Mouse (Mus musculus) kidney, postnatal 14 days (tissue): ENCODE results near the gene Clstn3.
"Not testable (repeated sequence)": the region's sequence is repeated elsewhere in the genome, so short reads cannot be mapped to it uniquely, and the experiment has no call there.

Experiments
- DNase-seq: peaks from one replicate; pipeline ENCODE4 v3.0.0; 2022; ENCODE audit warnings: mixed read lengths

Gene Clstn3

DNA sequence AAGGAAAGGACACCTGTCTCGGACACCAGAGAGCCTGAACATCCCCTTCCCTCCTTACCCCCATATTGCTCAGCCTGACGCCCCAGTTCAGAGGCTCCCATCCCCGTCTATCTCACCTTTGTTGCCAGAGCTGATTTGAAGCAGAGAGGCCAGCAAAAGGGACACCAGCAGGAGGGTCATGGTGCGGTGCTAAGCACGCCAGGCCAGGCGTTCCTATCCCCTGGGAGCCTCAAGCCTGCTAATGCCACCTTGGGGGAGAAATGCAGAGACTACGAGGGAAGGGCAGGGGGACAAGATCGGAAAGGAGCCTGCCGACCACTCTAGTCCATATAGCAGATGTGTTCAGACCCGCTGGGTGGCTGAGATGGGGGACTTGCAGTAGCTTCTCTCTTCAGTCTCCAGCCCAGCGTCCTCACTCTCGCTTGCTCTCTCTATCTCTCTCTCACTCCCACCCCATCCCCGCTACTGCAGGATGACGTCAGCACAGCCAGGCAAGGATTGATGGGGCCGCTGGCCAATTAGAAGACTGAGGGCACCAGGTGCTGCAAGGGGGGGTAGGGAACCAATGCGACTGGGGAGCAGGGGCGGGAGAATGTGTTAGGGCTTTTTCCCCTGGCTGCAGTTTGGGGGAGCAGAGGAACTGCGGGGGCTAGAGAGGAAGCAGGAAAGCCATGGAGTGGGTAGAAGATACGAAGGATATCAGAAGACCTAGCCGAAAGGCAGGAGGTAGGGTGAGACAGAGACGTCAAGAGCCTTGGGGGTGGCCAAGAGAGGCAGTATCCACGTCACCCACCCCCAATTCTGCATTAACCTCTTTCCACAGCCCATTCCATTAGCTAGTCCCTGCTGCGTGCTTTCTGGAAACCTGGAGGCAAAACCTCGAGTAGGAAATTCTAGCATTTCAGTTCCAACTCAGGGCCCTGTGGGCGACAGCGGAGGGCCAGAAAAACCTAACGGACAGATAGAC lies at the start of gene Clstn3:
Gene Clstn3 (minus strand): TSS at position 490 of the 967 bp plus-strand sequence.
- peak; percentile 78 for DNase-seq

DNA sequence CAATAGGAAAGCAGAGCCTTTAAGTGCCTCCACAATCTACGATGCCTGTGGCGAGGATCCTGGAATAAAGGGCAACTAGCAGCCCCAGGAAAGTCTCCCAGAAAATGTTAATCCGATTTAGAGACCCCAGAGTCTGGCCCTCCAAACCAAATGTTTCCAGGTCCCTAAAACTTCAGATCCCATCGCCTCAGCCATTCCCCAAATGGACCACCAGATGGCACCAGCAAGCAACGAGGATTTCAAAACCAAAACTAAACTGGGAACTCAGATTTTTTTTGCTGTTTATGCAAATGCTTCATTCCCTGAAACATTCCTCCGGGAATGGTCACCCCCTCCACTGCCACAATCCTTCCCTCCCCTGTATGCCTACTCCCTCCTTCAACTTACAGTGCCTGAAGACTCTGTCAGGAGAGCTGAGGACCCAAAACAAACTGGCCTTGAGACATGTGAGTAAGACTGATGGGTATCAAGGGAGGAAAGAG lies 47.8 kb upstream of the Clstn3 start, which contains the start of gene C1ra:
Gene C1ra (plus strand): TSS at position 51 of the 482 bp plus-strand sequence.
- peak; percentile 71 for DNase-seq

DNA sequence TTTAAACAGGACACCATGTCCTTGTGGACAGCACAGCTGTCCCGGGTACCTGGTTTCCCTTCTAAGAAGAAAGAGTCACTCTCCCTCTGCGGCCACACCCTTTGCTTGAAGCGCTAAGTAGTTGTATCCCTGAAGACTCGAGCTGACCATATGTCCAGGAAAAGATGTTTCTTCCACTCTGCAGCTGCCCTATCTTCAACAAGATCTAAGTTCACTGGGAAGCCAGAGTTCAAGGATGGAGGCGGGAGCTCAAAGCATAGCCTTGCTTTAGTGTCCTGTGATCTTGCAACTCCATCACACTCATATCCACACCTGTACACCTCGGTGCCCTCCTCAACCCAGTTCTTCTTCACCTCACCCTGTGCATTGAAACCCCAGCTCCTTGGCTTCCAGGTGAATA lies 47.3 kb upstream of the Clstn3 start:
- DNase-seq = no peak

DNA sequence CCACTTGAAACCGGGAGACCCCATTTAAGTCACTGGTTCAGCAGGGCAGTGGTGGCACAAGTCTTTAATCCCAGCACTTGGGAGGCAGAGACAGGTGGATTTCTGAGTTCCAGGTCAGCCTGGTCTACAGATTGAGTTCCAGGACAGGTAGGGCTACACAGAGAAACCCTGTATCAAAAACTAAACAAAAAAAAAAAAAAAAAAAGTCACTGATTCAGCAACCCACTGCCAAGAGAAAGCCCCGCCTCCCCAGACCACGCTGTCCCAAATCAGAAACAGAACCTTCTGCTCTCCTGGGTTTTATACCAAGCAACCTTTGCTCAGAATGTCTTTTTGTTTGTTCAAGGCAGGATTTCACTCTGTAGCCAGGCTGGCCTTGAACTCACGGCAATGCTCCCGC lies 44.6 kb upstream of the Clstn3 start:
- DNase-seq = not testable (repeated sequence)

DNA sequence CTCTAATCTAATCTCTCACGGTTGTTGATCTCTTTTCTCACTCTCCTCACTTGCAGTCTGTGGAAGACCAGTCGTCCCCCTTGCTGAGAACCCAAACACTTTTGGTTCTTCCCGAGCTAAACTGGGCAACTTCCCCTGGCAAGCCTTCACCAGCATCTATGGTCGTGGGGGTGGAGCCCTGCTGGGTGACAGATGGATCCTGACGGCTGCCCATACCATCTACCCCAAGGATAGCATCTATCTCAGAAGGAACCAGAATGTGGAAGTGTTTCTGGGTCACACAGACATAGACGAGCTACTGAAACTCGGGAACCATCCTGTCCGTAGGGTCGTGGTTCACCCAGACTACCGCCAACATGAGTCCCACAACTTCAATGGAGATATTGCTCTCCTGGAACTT lies 43.7 kb upstream of the Clstn3 start:
- no peak for DNase-seq

DNA sequence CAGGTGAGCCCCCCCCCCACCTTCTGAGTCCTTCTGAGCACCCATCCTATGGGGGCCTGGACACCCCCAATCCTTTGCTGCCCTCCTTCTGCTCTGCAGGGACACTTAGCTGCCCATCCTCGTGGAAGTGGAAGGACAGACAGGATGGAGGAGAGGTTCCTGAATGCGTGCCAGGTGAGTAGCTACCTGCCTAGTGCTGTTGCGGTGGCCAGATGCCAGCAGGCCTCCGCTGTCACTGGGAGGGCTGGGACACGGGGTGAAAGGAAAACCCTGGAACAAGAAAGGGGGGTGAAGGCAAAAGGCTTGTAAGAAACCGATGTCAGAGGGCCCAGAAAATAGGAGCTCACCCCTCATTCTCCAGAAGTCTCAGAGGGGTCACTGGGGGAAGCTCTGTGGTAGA lies 42.4 kb upstream of the Clstn3 start:
- DNase-seq = no peak

DNA sequence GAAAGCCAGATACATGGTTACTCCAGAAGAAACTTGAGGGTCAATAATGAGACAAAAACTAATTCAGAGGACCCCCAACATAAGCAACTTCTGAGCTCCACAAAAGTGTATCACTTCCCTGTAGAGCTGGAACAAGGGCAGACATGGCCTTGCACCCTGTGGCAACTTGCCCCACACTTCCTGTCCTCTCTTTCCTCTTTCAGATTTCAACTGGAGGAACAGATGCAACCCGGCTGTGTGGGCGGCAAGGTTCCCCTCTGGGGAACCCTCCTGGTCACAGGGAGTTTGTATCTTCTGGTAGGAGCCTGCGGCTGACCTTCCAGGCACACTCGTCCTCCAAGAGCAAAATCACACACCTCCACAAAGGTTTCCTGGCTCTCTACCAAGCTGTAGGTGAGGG lies 40.4 kb upstream of the Clstn3 start:
- DNase-seq = no peak

DNA sequence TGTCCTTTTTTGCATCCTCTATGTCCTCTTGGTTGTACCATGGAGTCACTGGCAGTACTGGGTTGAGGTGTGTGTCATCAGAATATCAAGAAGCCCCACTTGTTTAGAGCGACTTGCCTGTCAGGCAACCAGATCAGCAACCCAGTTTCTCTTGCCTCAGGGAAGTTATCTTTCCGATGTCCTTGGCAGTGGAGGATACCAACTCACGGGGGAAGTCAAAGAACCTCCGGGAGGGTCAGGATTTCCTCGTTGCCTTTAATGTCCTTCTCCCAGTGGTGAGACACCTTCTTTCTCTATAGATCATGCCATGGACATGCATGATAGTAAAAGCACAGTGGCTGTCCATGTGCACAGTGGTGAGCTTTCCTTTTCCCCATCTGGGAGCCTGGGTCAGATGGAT lies 37.4 kb upstream of the Clstn3 start:
- no peak for DNase-seq

DNA sequence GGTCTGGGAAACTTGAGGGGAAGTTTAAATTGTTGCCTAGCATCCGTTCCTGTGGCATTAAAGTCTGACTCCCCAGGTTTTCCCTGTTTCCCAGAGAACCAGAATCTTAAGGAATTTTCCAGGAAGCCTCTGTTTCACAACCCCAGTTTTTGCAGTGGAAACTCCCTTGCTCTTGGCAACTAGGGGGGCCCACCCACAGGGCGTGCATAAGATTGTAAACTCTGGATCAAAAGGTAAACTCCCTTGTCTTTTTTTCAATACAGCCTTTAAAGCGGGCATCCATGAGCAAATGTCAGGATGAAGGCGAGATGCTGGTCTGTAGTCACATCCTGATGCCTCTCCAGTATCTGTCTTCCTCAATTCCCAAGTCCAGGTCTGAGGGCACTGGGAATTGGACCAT lies 36.9 kb upstream of the Clstn3 start:
- no peak for DNase-seq

DNA sequence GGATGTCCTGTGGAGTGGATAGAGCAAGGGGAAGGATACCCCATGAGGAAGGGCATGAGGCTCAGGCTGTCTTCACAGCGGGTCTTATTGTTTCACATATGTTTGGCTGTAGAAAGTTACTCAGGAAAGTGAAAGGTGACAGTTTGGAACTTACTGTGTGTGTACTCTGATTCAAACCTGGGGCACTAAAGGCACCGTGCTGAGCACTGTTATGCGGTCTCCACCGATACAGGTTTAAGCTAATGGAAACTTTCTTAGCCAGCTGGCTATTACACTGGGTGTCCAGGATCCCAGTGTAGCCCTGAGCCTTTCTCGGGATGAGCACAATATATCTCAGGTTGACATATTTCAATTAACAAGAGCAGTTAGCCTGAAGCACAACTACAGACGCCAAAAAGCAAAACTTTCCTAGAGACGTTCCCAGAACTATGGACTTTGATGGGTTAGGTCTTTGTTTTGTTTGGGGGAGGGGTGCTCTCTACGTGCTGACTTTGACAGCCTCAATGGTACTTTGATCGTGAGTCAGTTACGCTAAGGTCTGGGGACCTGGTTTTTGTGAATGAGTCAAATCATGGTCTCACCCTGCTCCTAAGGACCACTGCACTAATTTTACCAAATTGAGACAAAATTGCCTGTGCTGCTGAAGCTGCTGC lies 35.4 kb upstream of the Clstn3 start:
- DNase-seq = no peak

DNA sequence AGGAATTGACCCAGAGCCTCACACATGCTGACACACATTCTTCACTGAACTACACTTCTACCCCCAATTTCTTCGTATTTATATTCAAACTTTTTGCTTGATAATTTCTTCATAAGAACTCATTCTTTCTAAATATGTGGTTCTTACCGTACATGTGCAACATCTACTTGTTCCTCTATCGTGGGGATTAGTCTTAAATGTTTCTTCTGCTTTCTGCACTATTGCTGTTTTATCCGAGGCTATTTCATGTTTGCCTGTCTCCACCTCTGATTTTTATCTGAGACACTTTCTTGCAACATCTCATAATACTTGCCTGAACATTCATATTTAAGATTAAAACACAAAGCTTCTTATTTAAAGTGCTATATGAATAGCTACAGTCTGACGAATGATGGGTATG lies 31.5 kb upstream of the Clstn3 start:
- DNase-seq = no peak

DNA sequence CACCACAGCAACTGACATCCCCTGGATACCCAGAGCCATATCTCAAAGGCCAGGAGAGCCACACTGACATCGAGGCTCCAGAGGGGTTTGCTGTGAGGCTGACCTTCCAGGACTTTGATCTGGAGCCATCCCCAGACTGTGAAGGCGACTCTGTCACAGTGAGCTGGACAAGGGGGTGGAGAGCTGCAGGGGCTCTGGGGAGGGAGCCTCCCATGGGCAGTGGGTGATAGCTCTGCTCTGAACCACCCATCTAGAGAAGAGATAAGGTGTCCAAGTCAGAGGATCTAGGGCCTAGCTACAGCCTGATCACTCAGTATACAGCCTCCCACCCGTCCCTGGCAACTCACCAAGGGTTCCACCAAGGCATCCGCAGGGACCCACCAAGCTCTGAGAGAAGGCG lies 29.3 kb upstream of the Clstn3 start:
- DNase-seq = no peak

DNA sequence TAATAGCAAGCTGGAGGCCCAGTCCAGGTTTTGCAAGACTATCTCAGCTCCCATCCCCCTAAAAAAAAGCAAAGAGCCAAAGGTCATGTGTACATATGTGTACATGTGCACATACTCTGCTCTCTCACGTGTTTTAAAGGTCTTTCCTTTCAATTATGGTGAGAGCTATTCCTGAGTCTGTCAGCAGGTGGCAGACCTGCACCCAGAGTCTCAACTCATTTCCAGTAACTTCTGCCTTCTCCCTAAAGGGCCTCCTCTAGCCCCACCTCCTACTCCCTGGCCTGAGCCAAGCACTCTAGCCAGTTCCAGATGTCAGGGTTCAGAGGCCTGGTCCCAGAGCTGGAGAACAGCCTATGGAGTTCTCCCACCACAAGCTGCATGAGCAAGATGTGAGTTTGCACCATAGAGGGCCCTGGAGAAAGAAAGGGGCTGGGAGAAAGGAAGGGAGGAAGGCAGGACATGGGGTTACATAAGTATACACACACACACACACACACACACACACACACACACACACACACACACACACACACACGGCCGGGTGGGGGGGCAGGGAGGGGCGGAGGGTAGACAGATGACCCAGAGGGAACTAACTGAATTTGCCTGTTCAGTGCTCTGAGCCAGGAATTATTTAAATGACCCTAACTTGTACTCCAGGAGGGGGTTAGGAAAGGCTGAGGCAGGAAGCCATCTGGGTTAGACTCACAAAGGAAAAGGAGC lies 28.4 kb upstream of the Clstn3 start, which contains the start of gene C1rl:
Gene C1rl (plus strand): TSS at position 272 of the 720 bp plus-strand sequence.
- peak; percentile 89 for DNase-seq

DNA sequence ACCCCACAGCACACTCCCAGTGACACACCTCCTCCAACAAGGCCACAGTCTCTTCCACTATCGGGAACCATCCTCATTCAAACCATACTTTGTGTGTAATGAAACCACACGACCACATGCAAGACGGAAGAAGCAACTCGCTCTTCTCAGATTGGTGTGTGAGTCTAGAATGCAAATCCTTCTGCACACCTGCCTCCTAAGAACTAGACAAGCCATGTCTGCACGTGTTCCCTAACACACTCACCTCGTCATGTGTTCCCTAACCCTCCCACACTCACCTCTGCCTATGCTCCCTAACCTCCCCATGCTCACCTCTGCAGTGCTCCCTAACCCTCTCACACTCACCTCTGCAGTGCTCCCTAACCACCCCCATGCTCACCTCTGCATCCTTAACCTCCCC lies 26.8 kb upstream of the Clstn3 start:
- no peak for DNase-seq

DNA sequence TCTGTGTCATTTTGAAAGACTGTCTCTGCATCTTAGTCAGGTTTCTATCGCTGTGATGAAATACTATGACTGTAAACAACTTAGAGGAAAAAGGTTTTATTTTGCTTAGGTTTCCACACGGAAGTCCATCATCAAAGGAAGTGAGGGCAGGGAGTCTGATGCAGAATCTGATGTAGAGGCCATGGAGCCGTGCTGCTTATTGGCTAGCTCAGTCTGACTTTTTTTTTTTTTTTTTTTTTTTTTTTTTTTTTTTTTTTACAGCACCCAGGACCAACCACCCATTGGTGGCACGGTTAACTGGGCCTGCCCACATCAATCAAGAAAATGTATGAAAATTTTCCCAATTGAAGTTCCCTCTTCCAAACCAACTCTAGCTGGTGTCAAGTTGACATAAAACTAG lies 24.4 kb upstream of the Clstn3 start:
- no peak for DNase-seq

DNA sequence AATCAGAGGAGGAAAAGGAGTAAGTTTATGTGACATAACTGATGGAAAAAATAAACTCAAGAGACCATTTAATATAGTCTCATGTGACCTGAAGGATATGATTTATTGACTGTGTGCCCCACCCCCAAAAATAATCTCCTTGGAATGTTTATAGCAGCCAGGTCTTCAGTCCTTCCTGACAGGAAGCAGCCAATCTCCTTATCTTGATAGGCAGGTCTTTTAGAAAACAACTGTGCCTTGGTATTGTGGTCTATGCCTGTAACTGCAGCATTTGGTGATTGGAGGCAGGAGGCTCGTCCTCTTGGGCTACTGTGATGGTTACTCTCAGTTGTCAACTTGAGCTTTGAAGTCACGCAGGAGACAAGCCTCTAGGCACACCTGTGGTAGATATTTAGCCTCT lies 22.9 kb upstream of the Clstn3 start:
- no peak for DNase-seq

DNA sequence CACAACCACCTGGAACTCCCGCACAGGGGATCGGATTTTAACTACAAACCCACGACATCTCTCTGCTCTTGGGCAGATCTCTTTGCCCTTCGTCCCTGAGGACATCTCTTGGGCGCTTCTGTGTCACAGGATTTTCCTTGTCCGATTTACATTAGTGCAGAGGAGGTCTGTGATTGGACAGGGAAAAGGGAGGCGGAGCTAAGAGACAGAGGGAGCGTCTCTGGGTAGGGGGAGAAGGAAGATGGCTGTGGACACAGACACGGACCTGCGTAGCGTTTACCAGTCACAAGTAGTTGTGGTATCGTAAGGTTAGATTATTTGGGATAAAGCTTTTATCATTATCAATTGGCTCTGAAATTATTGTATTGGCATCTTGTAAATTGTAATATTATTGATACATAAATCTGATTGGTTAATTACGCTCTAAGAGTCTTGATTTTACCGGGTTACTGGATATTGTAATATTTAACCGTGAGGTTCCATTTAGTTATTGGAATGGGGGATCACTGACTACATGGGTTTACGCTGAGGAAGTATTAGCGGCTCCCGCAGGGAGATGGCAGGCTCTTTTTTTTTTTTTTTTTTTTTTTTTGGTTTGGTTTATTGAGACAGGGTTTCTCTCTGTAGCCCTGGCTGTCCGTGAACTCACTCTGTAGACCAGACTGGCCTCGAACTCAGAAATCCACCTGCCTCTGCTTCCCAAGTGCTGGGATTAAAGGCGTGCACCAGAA lies 21.0 kb upstream of the Clstn3 start:
- DNase-seq = peak; percentile 32

DNA sequence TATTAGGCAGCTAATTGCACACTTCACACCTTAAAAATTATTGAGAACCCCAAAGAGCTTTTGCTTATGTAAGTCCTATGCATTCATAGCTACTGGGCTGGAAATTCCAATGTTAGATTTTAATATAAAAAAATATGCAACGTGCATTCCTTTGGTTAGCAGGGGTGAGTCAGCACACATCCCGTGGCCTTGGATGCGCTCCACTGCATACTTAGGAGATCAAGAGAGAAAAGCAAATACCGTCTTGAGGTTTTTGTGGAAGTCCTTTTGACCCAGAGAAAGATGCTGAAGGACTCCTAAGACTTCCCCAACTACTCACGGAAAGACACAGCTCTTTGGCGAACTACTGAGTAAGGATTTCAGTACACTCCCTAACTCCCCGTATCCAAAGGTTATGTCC lies 20.3 kb upstream of the Clstn3 start:
- DNase-seq = peak; percentile 32

DNA sequence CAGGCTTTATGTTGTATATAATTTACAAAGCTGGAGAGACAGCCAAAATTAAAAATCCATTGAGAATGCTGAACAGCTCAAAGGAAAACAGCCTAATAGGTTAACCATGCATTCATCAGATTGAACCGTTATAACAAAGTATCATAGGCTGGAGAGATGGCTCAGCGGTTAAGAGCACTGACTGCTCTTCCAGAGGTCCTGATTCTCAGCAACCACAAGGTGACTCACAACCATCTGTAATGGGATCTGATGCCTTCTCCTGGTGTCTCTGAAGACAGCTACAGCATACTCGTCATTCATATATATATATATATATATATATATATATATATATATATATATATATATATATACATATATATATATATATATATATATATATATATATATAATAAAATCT lies 19.2 kb upstream of the Clstn3 start:
- not testable (repeated sequence) for DNase-seq

DNA sequence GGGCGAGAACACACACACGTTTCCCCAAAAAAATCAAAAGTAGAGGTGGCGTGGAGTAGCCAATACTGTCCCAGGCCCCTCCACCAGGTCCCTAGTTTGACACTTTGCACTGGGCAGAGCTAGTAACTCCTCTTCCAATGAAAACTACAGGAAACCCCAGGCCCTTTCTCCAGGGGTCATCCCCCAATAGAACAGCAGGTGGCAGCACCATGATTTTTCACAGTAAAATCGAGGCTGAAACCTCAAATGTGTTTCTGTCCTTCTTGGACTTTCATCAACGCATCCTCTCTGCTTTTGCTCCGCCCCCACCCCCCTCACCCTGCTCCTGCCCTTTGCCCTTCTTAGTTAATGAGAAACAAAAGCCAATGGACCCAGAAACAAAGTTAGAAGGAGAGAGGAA lies 17.0 kb upstream of the Clstn3 start:
- peak; percentile 84 for DNase-seq

DNA sequence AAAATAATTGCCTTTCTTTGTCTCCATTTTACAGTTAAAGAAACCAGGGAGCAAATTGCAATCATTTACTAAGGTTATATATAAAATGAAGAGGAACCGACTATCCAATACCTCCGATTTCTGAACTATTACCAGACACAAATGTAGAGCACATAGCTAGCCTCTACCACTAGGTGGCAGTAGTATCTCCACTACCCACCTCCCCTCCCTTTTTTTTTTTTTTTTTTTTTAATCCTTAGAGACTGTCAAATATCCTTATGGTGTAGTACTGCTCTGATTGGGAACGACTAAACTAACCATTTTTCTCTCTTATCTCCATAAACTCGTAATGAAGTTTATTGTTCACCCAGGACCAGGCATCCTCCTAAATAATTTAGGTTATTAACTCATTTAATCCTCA lies 15.7 kb upstream of the Clstn3 start:
- DNase-seq = peak; percentile 53

DNA sequence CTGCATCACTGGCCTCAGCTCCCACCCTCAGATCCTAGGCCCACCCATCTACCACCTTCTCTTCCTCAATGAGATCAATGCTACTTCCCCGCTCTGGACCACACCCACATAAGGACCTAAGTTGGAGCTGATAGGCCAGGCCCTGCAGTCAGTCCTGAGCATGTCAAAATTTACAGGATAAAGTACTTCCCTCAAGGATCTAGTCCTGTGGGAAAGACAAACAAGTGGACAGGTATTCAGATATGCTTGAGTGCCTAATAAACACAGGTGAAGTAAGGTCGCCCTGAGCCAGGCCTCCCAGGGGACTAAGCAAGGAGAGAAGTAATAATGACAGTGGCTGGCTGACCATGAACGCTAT lies 15.0 kb upstream of the Clstn3 start:
- DNase-seq = no peak
